Mouse (Mus musculus) hindbrain, embryonic 15.5 days (tissue): ENCODE data around the gene Plch2. TPM values are rescaled to one million over a fixed set of nuclear protein-coding genes. Genes with fewer than 3 reads are reported as not detected.

ENCODE experiments used
- ATAC-seq: fragments of 200-750 bp; cut with Nextera tagmentation; 2 replicates; pipeline ENCODE4 v1.8.0; 2017; ENCODE audit warnings: low read depth, moderate number of reproducible peaks, moderate TSS enrichment; ENCODE audit not compliant: low FRiP score
- H3K27ac ChIP-seq: fragments of 300-500 bp; sonication (generic); replicated peaks from 2 replicates; pipeline ENCODE4 v1.5.1; 2015; ENCODE audit warnings: mild to moderate bottlenecking, inconsistent platforms
- H3K27me3 ChIP-seq: fragments of 300-500 bp; sonication (generic); 2 replicates; pipeline ENCODE4 v1.6.1; 2015; ENCODE audit warnings: control low read depth, inconsistent platforms
- H3K36me3 ChIP-seq: fragments of 300-500 bp; sonication (generic); 2 replicates; pipeline ENCODE4 v1.6.1; 2015; ENCODE audit warnings: control low read depth, inconsistent platforms
- H3K4me1 ChIP-seq: fragments of 300-500 bp; sonication (generic); replicated peaks from 2 replicates; pipeline ENCODE4 v1.6.1; 2015; ENCODE audit warnings: control low read depth, inconsistent platforms
- H3K4me2 ChIP-seq: fragments of 300-500 bp; sonication (generic); 2 replicates; pipeline ENCODE4 v1.6.1; 2015; ENCODE audit warnings: moderate library complexity, mild to moderate bottlenecking, inconsistent platforms
- H3K4me3 ChIP-seq: fragments of 300-500 bp; sonication (generic); 2 replicates; pipeline ENCODE4 v1.5.1; 2015; ENCODE audit warnings: mild to moderate bottlenecking, inconsistent platforms
- H3K9ac ChIP-seq: fragments of 300-500 bp; sonication (generic); 2 replicates; pipeline ENCODE4 v1.6.1; 2015; ENCODE audit warnings: inconsistent platforms
- H3K9me3 ChIP-seq: fragments of 300-500 bp; sonication (generic); 2 replicates; pipeline ENCODE4 v1.6.1; 2016; ENCODE audit warnings: control low read depth, inconsistent platforms
- WGBS: fragments of 180-500 bp; shearing (Covaris S2); methylation state at CpG from one replicate; pipeline ENCODE4 v1.1.7; 2015; 5-methylcytosine and 5-hydroxymethylcytosine counted together
- polyA plus RNA-seq: library from polyadenylated mRNA; unstranded; fragments of >200 nt; fragmentation: Nextera tagmentation; extraction: Ambion mirVana; gene quantifications from 2 replicates; pipeline ENCODE4 v1.2.1, GENCODE M21; 2015

Gene Plch2
- polyA plus RNA-seq, 1 experiment from 2014 or later, result 18.2 TPM

DNA sequence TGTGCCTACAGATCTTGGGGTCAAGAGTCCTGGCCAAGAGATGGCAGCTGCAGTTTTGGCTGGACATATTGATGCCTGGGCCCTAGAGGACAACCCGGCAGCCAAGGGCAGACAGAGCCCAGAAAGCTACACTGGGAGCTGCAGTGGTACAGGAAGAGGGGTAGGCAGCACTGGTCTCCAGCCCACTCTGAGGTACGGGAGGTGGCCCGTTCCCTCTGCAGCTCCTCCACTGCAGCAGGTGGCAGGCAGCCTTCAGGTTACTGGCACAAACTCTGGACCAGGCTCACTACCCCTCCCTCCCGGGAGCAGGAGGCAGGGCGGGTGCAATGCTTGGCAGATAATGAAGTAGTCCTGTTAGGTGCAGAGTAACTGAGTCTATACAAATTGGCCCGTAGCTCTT is 15.9 kb downstream of the Plch2 start:
- no peaks in the 10 kb centered on the region for H3K36me3 ChIP-seq
- no peaks in the 10 kb centered on the region for H3K9me3 ChIP-seq
- H3K4me1 ChIP-seq, result peaks cover 42% of the 10 kb centered on the region
- peak overlapping the region; percentile 45 for H3K4me2 ChIP-seq
- H3K9ac ChIP-seq, result peak overlapping the region; percentile 8; the same call in 1 of the 2 replicates
- WGBS, result 40% methylated on average over 6 of the region's 6 CpGs
- peak overlapping the region; percentile 10; the same call in 1 of the 2 replicates for H3K4me3 ChIP-seq
- peak; percentile 5; the same call in 1 of the 2 replicates for ATAC-seq
- peaks cover 33% of the 10 kb centered on the region for H3K27me3 ChIP-seq
- no peak overlapping the region for H3K27ac ChIP-seq

GRCm38 (mm10) chr4:155040197-155040596 is 16.4 kb downstream of the Plch2 start:
- 8% methylated on average over 9 of the region's 9 CpGs for WGBS
- H3K4me1 ChIP-seq, result peaks cover 42% of the 10 kb centered on the region
- ATAC-seq, result peak; percentile 13

GRCm38 (mm10) chr4:155034787-155035186 is 21.8 kb downstream of the Plch2 start:
- Histone ChIP-seq H3K27me3 (peaks cover 7% of the 10 kb centered on the region; the same call in 1 of the 2 replicates), H3K36me3 (no peaks in the 10 kb centered on the region), H3K27ac (no peak overlapping the region), H3K9ac (no peak overlapping the region), H3K9me3 (no peaks in the 10 kb centered on the region), H3K4me2 (no peak overlapping the region), H3K4me3 (no peak overlapping the region), H3K4me1 (peaks cover 42% of the 10 kb centered on the region)
- WGBS, result 46% methylated on average over 13 of the region's 13 CpGs
- no peak for ATAC-seq

More at GRCm38 (mm10) chr4:155040197-155040596, 16.4 kb downstream of the Plch2 start:
- no peaks in the 10 kb centered on the region for H3K36me3 ChIP-seq
- H3K4me3 ChIP-seq, result peak overlapping the region; percentile 10; the same call in 1 of the 2 replicates
- H3K9me3 ChIP-seq, result no peaks in the 10 kb centered on the region
- H3K4me2 ChIP-seq, result peak overlapping the region; percentile 45
- no peak overlapping the region for H3K27ac ChIP-seq
- H3K27me3 ChIP-seq, result peaks cover 33% of the 10 kb centered on the region
- peak overlapping the region; percentile 8; the same call in 1 of the 2 replicates for H3K9ac ChIP-seq

DNA sequence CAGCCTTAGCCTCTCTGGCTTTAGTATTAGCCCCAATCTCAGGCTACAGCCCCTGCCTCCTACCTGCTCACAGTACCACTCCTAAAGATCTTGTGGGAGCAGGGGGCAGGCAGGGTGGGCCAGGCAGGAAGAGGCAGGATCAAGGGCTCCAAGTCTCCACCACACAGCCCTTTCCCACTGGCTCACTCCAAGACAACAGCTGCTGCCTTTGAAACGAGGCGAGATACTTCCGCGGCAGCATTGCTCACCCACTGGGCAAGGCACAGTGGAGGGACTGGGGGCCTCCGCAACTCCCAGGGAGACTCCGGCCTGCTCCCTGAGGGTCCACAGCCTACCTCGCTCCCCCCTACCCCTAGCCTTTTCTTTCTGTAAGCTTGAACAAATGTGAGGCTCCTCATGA is 22.4 kb downstream of the Plch2 start:
- peaks cover 7% of the 10 kb centered on the region; the same call in 1 of the 2 replicates for H3K27me3 ChIP-seq
- H3K9me3 ChIP-seq, result no peaks in the 10 kb centered on the region
- no peak overlapping the region for H3K4me2 ChIP-seq
- H3K9ac ChIP-seq, result no peak overlapping the region
- no peak overlapping the region for H3K4me3 ChIP-seq
- no peaks in the 10 kb centered on the region for H3K36me3 ChIP-seq
- H3K27ac ChIP-seq, result no peak overlapping the region
- 29% methylated on average over 7 of the region's 7 CpGs for WGBS
- H3K4me1 ChIP-seq, result peaks cover 38% of the 10 kb centered on the region
- no peak for ATAC-seq

DNA sequence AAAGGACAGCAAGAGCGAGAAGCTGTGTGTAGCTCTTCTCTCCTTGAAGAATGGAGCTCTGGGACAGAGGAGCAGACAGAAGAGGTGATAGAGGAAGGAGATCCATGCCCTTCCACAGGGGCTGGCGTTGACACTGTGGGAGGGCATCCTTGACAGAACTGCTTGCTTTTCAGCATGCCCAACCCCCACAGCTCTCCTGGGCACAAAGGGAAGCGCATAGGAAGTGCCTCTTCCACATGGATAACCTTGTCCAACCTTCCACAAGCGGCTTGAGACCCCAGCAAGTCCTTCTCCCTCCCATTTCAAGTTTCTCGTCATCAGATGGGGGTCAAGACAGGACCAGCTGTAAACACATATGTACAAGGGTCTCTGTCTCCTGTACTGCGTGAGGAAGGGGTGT is 23.5 kb downstream of the Plch2 start:
- Histone ChIP-seq H3K4me1 (peaks cover 38% of the 10 kb centered on the region), H3K36me3 (no peaks in the 10 kb centered on the region), H3K9ac (no peak overlapping the region), H3K27ac (no peak overlapping the region), H3K4me2 (no peak overlapping the region), H3K9me3 (no peaks in the 10 kb centered on the region), H3K4me3 (no peak overlapping the region), H3K27me3 (peaks cover 7% of the 10 kb centered on the region; the same call in 1 of the 2 replicates)
- ATAC-seq, result no peak
- WGBS, result 24% methylated on average over 6 of the region's 6 CpGs

- no peaks in the 10 kb centered on the region for H3K9me3 ChIP-seq
- H3K9ac ChIP-seq, result no peak overlapping the region
- no peak for ATAC-seq
- 57% methylated on average over 11 of the region's 11 CpGs for WGBS
- H3K4me2 ChIP-seq, result no peak overlapping the region
- no peak overlapping the region for H3K4me3 ChIP-seq
- peaks cover 42% of the 10 kb centered on the region for H3K4me1 ChIP-seq
- no peaks in the 10 kb centered on the region for H3K36me3 ChIP-seq
- no peaks in the 10 kb centered on the region for H3K27me3 ChIP-seq
- H3K27ac ChIP-seq, result peak overlapping the region; percentile 54
These were observed 32.2 kb downstream of the Plch2 start for GRCm38 (mm10) chr4:155024170-155025010.

GRCm38 (mm10) chr4:155022228-155022855 is 34.2 kb downstream of the Plch2 start:
- Histone ChIP-seq H3K4me1 (peaks cover 56% of the 10 kb centered on the region), H3K9ac (no peak overlapping the region), H3K9me3 (no peaks in the 10 kb centered on the region), H3K36me3 (no peaks in the 10 kb centered on the region), H3K27ac (no peak overlapping the region), H3K4me2 (no peak overlapping the region), H3K4me3 (no peak overlapping the region), H3K27me3 (no peaks in the 10 kb centered on the region)
- WGBS, result 79% methylated on average over 7 of the region's 7 CpGs
- no peak for ATAC-seq

- H3K27me3 ChIP-seq, result no peaks in the 10 kb centered on the region
- H3K4me3 ChIP-seq, result no peak overlapping the region
- no peak overlapping the region for H3K27ac ChIP-seq
- H3K9me3 ChIP-seq, result no peaks in the 10 kb centered on the region
- no peak overlapping the region for H3K4me2 ChIP-seq
- H3K4me1 ChIP-seq, result peaks cover 59% of the 10 kb centered on the region
- no peaks in the 10 kb centered on the region for H3K36me3 ChIP-seq
- H3K9ac ChIP-seq, result no peak overlapping the region
- no peak for ATAC-seq
- WGBS, result 33% methylated on average over 9 of the region's 9 CpGs
These were observed 35.8 kb downstream of the Plch2 start for GRCm38 (mm10) chr4:155020813-155021212.

GRCm38 (mm10) chr4:155020141-155020540 is 36.4 kb downstream of the Plch2 start:
- H3K4me1 ChIP-seq, result peaks cover 59% of the 10 kb centered on the region
- WGBS, result 89% methylated on average over 1 of the region's 1 CpGs
- ATAC-seq, result no peak

GRCm38 (mm10) chr4:155019336-155019847 is 37.2 kb downstream of the Plch2 start:
- no peak overlapping the region for H3K9ac ChIP-seq
- ATAC-seq, result 0 out of 2 replicates have a peak, but pooled peaks have one; percentile 16

More at GRCm38 (mm10) chr4:155020141-155020540, 36.4 kb downstream of the Plch2 start:
- Histone ChIP-seq H3K4me2 (no peak overlapping the region), H3K36me3 (no peaks in the 10 kb centered on the region), H3K4me3 (no peak overlapping the region), H3K9me3 (no peaks in the 10 kb centered on the region), H3K9ac (no peak overlapping the region), H3K27ac (no peak overlapping the region), H3K27me3 (no peaks in the 10 kb centered on the region)

GRCm38 (mm10) chr4:155018601-155019335 is 37.8 kb downstream of the Plch2 start:
- no peaks in the 10 kb centered on the region for H3K27me3 ChIP-seq
- 0 out of 2 replicates have a peak, but pooled peaks have one; percentile 36 for ATAC-seq
- peaks cover 48% of the 10 kb centered on the region for H3K4me1 ChIP-seq
- H3K4me3 ChIP-seq, result peak overlapping the region; percentile 10; the same call in 1 of the 2 replicates
- no peak overlapping the region for H3K27ac ChIP-seq
- no peaks in the 10 kb centered on the region for H3K36me3 ChIP-seq
- H3K9ac ChIP-seq, result no peak overlapping the region
- WGBS, result 8% methylated on average over 15 of the region's 15 CpGs
- H3K9me3 ChIP-seq, result no peaks in the 10 kb centered on the region
- H3K4me2 ChIP-seq, result peak overlapping the region; percentile 36

More at GRCm38 (mm10) chr4:155019336-155019847, 37.2 kb downstream of the Plch2 start:
- peaks cover 55% of the 10 kb centered on the region for H3K4me1 ChIP-seq
- no peaks in the 10 kb centered on the region for H3K36me3 ChIP-seq
- H3K27ac ChIP-seq, result no peak overlapping the region
- no peaks in the 10 kb centered on the region for H3K27me3 ChIP-seq
- no peaks in the 10 kb centered on the region for H3K9me3 ChIP-seq
- WGBS, result 2% methylated on average over 10 of the region's 10 CpGs
- peak overlapping the region; percentile 36 for H3K4me2 ChIP-seq
- peak overlapping the region; percentile 10; the same call in 1 of the 2 replicates for H3K4me3 ChIP-seq
